Mouse (Mus musculus): ENCODE measurements around the gene Evl. TPM values are rescaled to one million over a fixed set of nuclear protein-coding genes. Genes with fewer than 3 reads are reported as not detected.

The Evl gene
- polyA plus RNA-seq, 1 experiment from 2014 or later, result 14.3 TPM

DNA sequence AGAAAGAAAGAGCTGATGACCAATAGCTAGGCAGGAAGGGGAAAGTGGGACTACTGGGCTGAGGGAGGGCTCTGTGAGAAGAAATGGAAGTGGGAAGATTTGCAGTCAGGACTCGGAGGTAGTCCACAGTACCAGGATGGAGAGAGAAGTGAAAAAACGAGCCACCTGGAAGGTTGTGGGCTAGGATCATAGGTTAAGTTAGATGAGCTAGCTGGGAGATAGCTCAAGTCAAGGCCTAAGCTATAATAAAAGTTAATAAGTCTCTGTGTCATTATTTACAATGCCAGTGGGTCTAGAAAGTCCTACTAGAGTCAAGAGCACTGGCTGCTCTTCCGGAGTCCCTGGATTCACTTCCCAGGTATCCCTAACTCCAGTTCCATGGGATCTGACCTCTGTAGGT is 164.0 kb downstream of the Evl start:
- ATAC-seq (no peak), DNase-seq (no peak)
- 69% methylated on average over 3 of the region's 3 CpGs for WGBS (ENCODE audit: insufficient replicate concordance)
- no peak overlapping the region for H3K27ac ChIP-seq (ENCODE audit: low read depth)
- no peak overlapping the region for H3K4me2 ChIP-seq (ENCODE audit: low read depth, low read length)
- H3K9me3 ChIP-seq (ENCODE audit: low read length), result no peaks in the 10 kb centered on the region
- no peaks in the 10 kb centered on the region for H3K4me1 ChIP-seq (ENCODE audit: insufficient read depth)
- H3K36me3 ChIP-seq (replicated peaks; ENCODE audit: insufficient read depth, low read length), result no peaks in the 10 kb centered on the region
- no peak for TF ChIP-seq CTCF (IDR thresholded peaks at IDR 0.05; ENCODE audit: low read depth)
- TF ChIP-seq EP300 (IDR thresholded peaks at IDR 0.05; ENCODE audit: low read depth), result no peak
- no peak overlapping the region for H3K9ac ChIP-seq (replicated peaks)
- H3K4me3 ChIP-seq (ENCODE audit: low read depth, low read length), result no peak overlapping the region
- H3K27me3 ChIP-seq (ENCODE audit: insufficient read depth, low read length), result no peaks in the 10 kb centered on the region

DNA sequence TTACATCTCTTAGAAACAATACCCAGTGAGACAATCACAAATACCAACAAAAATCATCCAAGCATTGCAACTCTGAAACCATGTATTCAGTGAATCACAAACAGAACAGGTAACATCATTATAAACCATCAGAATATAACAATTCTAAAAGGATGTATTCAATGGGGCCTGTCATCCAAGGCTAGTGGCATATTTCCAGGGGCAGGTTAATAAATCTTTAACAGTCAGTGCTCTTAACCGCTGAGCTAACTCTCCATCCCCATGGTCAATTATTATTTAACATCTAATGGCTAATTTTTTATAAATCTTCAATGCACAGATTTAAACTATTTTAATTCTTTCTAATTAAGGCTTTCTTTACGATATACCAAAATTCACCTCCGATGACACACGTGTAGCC is 167.9 kb downstream of the Evl start:
- no peak for ATAC-seq
- WGBS (ENCODE audit: insufficient replicate concordance), result 87% methylated on average over 4 of the region's 4 CpGs
- TF ChIP-seq EP300 (IDR thresholded peaks at IDR 0.05; ENCODE audit: low read depth), result no peak
- no peak for TF ChIP-seq CTCF (IDR thresholded peaks at IDR 0.05; ENCODE audit: low read depth)

DNA sequence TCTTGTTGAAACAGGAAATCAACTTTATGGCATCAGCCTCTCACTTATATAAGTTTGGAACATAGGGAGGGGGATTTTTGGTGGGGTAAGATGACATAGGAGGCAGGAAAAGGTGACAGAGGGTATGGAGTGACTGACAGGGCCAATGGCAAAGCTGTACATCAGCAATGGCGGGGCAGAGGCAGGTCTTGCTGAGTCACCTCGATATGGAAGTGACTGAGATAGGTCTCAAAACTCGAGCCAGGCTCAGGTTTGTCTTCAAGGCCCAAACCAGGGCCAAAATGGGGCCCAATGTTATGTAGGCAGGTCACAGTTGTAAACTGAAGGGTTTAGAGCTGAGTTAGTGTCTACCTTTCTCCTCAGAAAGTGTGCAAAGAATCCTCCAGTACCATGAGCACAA is 169.3 kb downstream of the Evl start:
- TF ChIP-seq CTCF (IDR thresholded peaks at IDR 0.05; ENCODE audit: low read depth), result no peak
- TF ChIP-seq EP300 (IDR thresholded peaks at IDR 0.05; ENCODE audit: low read depth), result no peak
- no peak overlapping the region for H3K27ac ChIP-seq (ENCODE audit: low read depth)
- 59% methylated on average over 3 of the region's 3 CpGs for WGBS (ENCODE audit: insufficient replicate concordance)
- H3K9me3 ChIP-seq (ENCODE audit: low read length), result no peaks in the 10 kb centered on the region
- ATAC-seq (no peak), DNase-seq (no peak)
- H3K9ac ChIP-seq (replicated peaks), result no peak overlapping the region
- H3K4me3 ChIP-seq (ENCODE audit: low read depth, low read length), result no peak overlapping the region
- H3K4me1 ChIP-seq (ENCODE audit: insufficient read depth), result no peaks in the 10 kb centered on the region
- H3K27me3 ChIP-seq (ENCODE audit: insufficient read depth, low read length), result no peaks in the 10 kb centered on the region
- H3K4me2 ChIP-seq (ENCODE audit: low read depth, low read length), result no peak overlapping the region
- H3K36me3 ChIP-seq (replicated peaks; ENCODE audit: insufficient read depth, low read length), result no peaks in the 10 kb centered on the region

More for the DNA sequence above, 167.9 kb downstream of the Evl start:
- no peaks in the 10 kb centered on the region for H3K27me3 ChIP-seq (ENCODE audit: insufficient read depth, low read length)
- H3K4me1 ChIP-seq (ENCODE audit: insufficient read depth), result no peaks in the 10 kb centered on the region
- no peaks in the 10 kb centered on the region for H3K9me3 ChIP-seq (ENCODE audit: low read length)
- H3K4me3 ChIP-seq (ENCODE audit: low read depth, low read length), result no peak overlapping the region
- H3K27ac ChIP-seq (ENCODE audit: low read depth), result no peak overlapping the region
- no peak for DNase-seq
- no peak overlapping the region for H3K4me2 ChIP-seq (ENCODE audit: low read depth, low read length)
- H3K36me3 ChIP-seq (replicated peaks; ENCODE audit: insufficient read depth, low read length), result no peaks in the 10 kb centered on the region
- H3K9ac ChIP-seq (replicated peaks), result no peak overlapping the region

DNA sequence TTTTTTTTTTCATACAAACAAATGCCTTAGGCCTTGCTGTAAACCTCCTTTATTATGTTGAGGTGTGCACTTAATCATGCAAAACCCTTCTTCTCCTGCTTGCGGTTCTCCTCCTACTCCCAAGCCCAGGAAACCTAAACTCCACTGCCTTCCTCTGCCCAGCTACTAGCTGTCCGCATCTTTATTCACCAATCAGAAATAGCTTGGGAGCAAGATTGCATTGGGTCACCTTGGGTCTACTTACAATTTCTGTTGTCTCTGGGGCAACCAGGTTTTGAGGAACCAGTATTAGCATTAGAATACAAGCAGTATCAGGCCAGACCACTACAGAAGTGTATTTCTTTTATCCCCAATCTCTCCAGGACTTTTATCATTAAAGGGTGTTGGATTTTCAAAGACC is 179.9 kb downstream of the Evl start:
- no peak overlapping the region for H3K4me3 ChIP-seq (ENCODE audit: low read depth, low read length)
- ATAC-seq (no peak), DNase-seq (no peak)
- H3K27me3 ChIP-seq (ENCODE audit: insufficient read depth, low read length), result no peaks in the 10 kb centered on the region
- no peak overlapping the region for H3K27ac ChIP-seq (ENCODE audit: low read depth)
- no peaks in the 10 kb centered on the region for H3K4me1 ChIP-seq (ENCODE audit: insufficient read depth)
- WGBS (ENCODE audit: insufficient replicate concordance), result 93% methylated on average over 2 of the region's 2 CpGs
- H3K9ac ChIP-seq (replicated peaks), result no peak overlapping the region
- no peak overlapping the region for H3K4me2 ChIP-seq (ENCODE audit: low read depth, low read length)
- no peaks in the 10 kb centered on the region for H3K36me3 ChIP-seq (replicated peaks; ENCODE audit: insufficient read depth, low read length)
- no peaks in the 10 kb centered on the region for H3K9me3 ChIP-seq (ENCODE audit: low read length)
- TF ChIP-seq EP300 (IDR thresholded peaks at IDR 0.05; ENCODE audit: low read depth) (no peak), CTCF (IDR thresholded peaks at IDR 0.05; ENCODE audit: low read depth) (no peak)

DNA sequence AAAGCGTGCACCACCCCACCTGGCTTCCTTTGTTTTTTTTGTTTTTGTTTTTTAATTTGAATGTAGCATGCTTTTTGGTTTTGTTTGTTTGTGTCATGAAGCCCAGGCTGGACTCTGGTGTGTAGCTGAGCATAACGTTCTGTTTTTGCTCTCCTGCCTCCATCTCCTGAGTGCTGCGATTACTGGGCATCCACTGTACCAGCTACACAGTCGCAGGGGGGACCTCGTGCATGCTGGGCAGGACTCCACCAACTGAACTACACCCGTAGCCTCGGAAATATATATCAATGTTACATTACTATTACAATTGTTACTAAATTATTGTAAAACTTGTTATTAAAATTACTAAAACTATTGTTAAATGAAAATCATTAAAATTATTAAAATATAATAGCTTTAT is 183.3 kb downstream of the Evl start:
- DNase-seq, result no peak
- H3K36me3 ChIP-seq (replicated peaks; ENCODE audit: insufficient read depth, low read length), result no peaks in the 10 kb centered on the region

More for the DNA sequence above, 183.3 kb downstream of the Evl start:
- H3K27me3 ChIP-seq (ENCODE audit: insufficient read depth, low read length), result no peaks in the 10 kb centered on the region
- no peak for TF ChIP-seq EP300 (IDR thresholded peaks at IDR 0.05; ENCODE audit: low read depth)
- TF ChIP-seq CTCF (IDR thresholded peaks at IDR 0.05; ENCODE audit: low read depth), result no peak
- H3K9ac ChIP-seq (replicated peaks), result no peak overlapping the region
- no peaks in the 10 kb centered on the region for H3K9me3 ChIP-seq (ENCODE audit: low read length)
- no peak overlapping the region for H3K4me2 ChIP-seq (ENCODE audit: low read depth, low read length)
- no peaks in the 10 kb centered on the region for H3K4me1 ChIP-seq (ENCODE audit: insufficient read depth)
- ATAC-seq, result no peak
- H3K4me3 ChIP-seq (ENCODE audit: low read depth, low read length), result no peak overlapping the region
- H3K27ac ChIP-seq (ENCODE audit: low read depth), result no peak overlapping the region
- 82% methylated on average over 7 of the region's 7 CpGs for WGBS (ENCODE audit: insufficient replicate concordance)

MicroRNAs within 50 kb of the gene (microRNA counts, 519-probe panel; counts per million panel counts)
- microRNA mmu-miR-342-3p, result 4,566 counts per million, percentile 52 among the panel's probes with 10 or more counts
- microRNA mmu-miR-342-5p, result not detected

Small RNAs within 50 kb of the gene (microRNA-seq; reads per million reads assigned to microRNA genes)
- gene Gm23872 (not detected), gene Mir342 (1,990 reads per million, percentile 79 among the genes with 10 or more reads in this experiment)

Other genes starting within 250 kb of the Evl start
- 0.02 TPM in 1 of 2 replicates, not detected in the other for gene Hhipl1, start 248.4 kb upstream of the Evl start, polyA plus RNA-seq (2015; fragmentation: Nextera tagmentation; extraction: Ambion mirVana)
- 0.09 and 0.23 TPM in 2 replicates for gene Cyp46a1, start 220.3 kb upstream of the Evl start, polyA plus RNA-seq (2015; fragmentation: Nextera tagmentation; extraction: Ambion mirVana)
- gene Eml1, start 183.8 kb upstream of the Evl start, polyA plus RNA-seq (2015; fragmentation: Nextera tagmentation; extraction: Ambion mirVana), result 4.6 and 4.8 TPM in 2 replicates
- gene Degs2, start 147.6 kb downstream of the Evl start, polyA plus RNA-seq (2015; fragmentation: Nextera tagmentation; extraction: Ambion mirVana), result 0.13 TPM in 2 replicates
- gene Yy1, start 238.3 kb downstream of the Evl start, polyA plus RNA-seq (2015; fragmentation: Nextera tagmentation; extraction: Ambion mirVana), result 5.3 and 5.9 TPM in 2 replicates